Mouse (Mus musculus): Measurements from ENCODE around the gene Unc13d. TPM values are rescaled to one million over a fixed set of nuclear protein-coding genes. Genes with fewer than 3 reads are reported as not detected.

Unc13d gene
- total RNA-seq, 2 experiments from 2014 or later, result 4.2 to 4.3 TPM

GRCm38 (mm10) chr11:116081081-116081480, 3.3 kb upstream of the Unc13d start:
- ATAC-seq (replicated peaks; ENCODE audit: low FRiP score, poor library complexity, severe bottlenecking), result no peak

GRCm38 (mm10) chr11:116079511-116079910, 1.8 kb upstream of the Unc13d start:
- ATAC-seq (replicated peaks; ENCODE audit: low FRiP score, poor library complexity, severe bottlenecking), result no peak

DNA sequence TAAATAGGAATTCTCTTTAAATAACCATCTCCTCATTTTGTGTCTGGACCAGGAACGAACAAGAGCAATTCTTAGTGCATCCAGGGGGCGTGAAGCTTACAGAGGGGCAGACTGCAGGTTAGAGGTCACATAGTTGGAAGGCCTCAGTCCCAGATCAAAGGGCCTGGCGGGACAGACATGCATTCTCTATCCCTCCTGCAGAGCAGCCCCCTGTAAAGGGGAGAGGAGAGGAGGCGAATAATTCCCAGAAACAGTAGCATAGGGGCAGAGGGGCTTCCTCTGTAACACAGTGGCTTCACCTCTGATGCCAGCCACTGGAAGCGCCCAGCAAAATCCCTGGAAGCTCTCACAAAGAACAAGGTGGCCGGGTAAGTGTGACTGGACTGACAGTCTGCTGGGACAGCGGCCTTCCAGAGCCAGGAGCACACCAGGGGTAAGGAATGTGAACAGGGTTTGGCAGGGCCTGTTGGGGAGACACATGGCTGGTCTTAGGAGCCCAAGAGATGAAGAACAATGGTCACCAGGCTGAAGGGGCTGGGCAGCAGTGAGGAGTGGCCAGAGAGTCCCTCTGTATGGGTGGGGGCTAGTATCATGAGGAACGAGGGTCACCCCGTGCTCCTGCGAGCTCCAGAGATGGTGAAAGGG, 1.0 kb upstream of the Unc13d start:
- ATAC-seq (replicated peaks; ENCODE audit: low FRiP score, poor library complexity, severe bottlenecking), result no peak

GRCm38 (mm10) chr11:116078221-116078620, 460 bp upstream of the Unc13d start:
- no peak for ATAC-seq (replicated peaks; ENCODE audit: low FRiP score, poor library complexity, severe bottlenecking)

DNA sequence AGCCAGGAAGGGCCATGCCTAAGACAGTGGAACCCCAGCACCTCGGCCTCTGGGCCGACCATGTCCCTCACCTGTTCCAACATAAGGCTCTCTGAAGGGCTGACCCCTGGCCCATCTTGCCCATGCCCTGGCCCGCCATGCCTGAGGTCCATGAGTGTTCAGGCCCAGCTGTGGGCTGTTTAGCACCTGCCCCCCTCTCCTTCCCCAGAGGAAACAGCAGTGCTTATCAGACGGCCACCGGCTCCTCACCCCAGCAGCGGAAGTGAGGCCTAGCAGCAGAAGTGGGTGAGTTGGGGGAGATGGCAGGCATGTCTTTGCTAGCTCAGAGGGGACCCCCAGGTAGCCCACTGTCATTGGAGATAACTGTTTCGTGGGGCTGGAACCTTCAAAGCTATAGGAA, 925 bp downstream of the Unc13d start:
- 0 out of 2 replicates have a peak, but pooled peaks have one; percentile 9 for ATAC-seq (replicated peaks; ENCODE audit: low FRiP score, poor library complexity, severe bottlenecking)

DNA sequence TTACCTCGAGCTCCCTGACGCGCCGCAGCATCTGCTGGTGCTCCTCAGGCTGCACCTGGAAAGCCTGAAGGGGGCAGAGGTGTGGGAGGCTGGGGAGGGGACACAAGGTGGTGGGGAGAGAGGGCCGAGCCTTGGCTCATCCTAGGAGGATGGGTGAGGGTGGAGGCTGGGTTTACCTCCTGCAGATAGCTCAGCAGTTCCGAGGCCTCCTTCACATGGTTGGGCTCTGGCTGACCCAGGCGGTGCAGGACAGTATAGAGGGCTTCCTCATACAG, 1.6 kb downstream of the Unc13d start:
- ATAC-seq (replicated peaks; ENCODE audit: low FRiP score, poor library complexity, severe bottlenecking), result no peak

GRCm38 (mm10) chr11:116075539-116076265, 2.1 kb downstream of the Unc13d start:
- no peak for ATAC-seq (replicated peaks; ENCODE audit: low FRiP score, poor library complexity, severe bottlenecking)

- ATAC-seq (replicated peaks; ENCODE audit: low FRiP score, poor library complexity, severe bottlenecking), result no peak
Observed at GRCm38 (mm10) chr11:116074436-116074991, 3.2 kb downstream of the Unc13d start.

DNA sequence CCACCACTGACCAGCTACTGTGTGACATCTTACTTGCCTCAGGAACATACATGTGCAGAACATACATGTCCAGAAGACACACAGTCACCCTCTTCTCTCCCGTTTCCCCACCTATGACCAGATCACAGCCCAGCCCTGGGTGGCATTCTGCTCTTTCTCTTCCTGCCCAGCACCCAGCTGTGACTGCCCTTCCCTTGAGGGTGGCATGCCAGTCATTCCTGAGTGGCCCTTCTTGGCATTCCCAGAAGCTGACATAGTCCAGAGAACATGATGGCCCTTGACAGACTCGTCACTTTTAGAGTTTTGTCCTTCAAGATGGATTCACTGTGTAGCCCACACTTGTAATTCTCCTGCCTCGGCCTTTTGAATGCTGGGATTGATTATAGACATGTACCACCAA, 5.2 kb downstream of the Unc13d start:
- no peak for ATAC-seq (replicated peaks; ENCODE audit: low FRiP score, poor library complexity, severe bottlenecking)

GRCm38 (mm10) chr11:116071510-116071909, 6.3 kb downstream of the Unc13d start:
- no peak for ATAC-seq (replicated peaks; ENCODE audit: low FRiP score, poor library complexity, severe bottlenecking)

GRCm38 (mm10) chr11:116065345-116065744, 12.4 kb downstream of the Unc13d start:
- no peak for ATAC-seq (replicated peaks; ENCODE audit: low FRiP score, poor library complexity, severe bottlenecking)

- no peak for ATAC-seq (replicated peaks; ENCODE audit: low FRiP score, poor library complexity, severe bottlenecking)
Observed at GRCm38 (mm10) chr11:116064187-116064867, 13.4 kb downstream of the Unc13d start.

GRCm38 (mm10) chr11:116063562-116063961, 14.2 kb downstream of the Unc13d start:
- no peak for ATAC-seq (replicated peaks; ENCODE audit: low FRiP score, poor library complexity, severe bottlenecking)

GRCm38 (mm10) chr11:116062521-116062920, 15.2 kb downstream of the Unc13d start:
- no peak for ATAC-seq (replicated peaks; ENCODE audit: low FRiP score, poor library complexity, severe bottlenecking)

GRCm38 (mm10) chr11:116061641-116062415, 15.9 kb downstream of the Unc13d start:
- ATAC-seq (replicated peaks; ENCODE audit: low FRiP score, poor library complexity, severe bottlenecking), result no peak

GRCm38 (mm10) chr11:116060596-116060995, 17.2 kb downstream of the Unc13d start:
- no peak for ATAC-seq (replicated peaks; ENCODE audit: low FRiP score, poor library complexity, severe bottlenecking)

DNA sequence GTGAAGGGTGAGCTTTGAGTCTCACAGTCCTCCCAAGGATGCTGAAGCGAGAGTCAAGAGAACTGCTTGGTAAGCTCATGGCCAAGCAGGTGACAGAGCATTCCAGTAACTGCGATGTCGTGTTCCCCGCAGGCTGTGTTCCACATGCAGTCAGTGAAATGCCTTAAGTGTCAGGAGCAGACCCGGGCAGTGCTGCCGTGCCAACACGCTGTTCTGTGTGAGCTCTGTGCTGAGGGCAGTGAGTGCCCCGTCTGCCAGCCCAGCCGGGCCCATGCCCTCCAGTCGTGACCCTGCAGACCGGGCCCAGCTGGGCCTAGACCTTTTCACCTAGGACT, 18.1 kb downstream of the Unc13d start:
- no peak for ATAC-seq (replicated peaks; ENCODE audit: low FRiP score, poor library complexity, severe bottlenecking)

DNA sequence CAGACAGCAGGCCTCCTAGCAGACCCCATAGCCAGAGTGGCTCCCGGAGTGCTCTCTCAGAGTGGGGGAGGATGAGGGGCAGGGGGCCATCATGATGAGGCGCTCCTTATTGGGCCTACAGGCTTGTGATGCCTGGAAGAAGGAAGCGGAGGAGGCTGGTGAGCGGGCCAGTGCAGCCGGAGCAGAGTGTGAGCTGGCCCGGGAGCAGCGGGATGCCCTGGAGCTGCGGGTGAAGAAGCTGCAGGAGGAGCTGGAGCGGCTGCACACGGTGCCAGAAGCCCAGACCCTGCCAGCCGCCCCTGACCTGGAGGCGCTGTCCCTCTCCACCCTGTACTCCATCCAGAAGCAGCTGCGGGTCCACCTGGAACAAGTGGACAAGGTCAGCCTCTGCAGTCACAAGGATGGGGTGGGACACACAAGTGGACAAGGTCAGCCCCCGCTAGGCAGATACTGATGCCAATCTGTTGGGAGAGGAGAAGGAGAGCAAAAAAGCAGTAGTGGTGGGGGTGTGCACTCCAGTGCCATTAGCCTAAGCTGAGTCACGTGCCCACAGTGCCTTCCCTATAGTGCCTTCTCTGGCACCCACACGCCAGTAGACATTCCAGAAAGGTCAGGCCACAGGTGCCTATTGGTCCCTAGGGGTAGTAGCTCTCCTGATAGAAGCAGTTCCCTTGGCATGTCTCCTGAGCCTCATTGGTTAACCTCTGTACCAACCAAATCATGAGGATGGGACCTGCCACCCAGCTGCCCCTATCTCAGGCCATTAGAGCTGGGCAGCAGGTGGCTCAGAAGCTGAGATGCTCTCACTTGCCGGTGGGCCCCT, 18.7 kb downstream of the Unc13d start:
- ATAC-seq (replicated peaks; ENCODE audit: low FRiP score, poor library complexity, severe bottlenecking), result no peak

- ATAC-seq (replicated peaks; ENCODE audit: low FRiP score, poor library complexity, severe bottlenecking), result no peak
Observed at GRCm38 (mm10) chr11:116058022-116058614, 19.6 kb downstream of the Unc13d start.
